In the genomic region with DNA sequence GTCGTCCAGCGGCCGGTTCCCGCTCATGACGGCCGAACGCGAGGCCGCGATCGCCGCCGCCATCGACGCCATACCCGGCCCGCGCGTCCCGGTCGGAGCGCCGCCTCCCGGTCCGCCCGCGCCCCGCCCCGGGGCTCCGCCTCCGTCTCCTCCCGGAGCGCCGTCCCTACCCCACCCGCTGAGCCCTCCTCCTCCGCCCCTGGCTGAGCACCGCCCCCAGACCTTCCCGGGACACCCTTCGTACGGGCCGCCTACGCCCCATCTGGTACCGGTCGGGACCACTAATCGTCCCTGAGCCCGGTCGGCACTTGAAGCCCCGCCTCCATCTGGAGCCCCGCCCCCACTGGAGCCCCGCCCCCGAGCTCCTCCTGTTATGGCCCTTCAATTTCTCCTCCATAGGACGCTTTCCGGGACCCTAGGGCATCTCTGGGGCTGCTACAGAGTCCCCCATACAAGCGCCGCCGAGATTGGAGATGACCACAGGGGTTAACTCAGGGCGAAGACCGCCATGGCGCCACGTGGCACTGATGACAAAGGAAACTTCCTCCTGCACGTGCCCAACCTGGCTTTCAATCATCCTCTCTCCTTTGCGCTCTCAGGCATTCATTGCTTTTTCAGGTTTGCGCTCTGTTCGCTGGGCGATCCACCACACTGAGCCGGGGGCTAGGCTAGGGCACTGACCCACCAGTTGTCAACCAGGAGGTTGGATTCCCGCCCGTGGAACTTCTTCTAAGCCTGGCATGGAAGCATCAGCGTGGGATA, we compare ENCODE assay signal across 8 mouse cellular contexts. TPM values are rescaled to one million over a fixed set of nuclear protein-coding genes. Genes with fewer than 3 reads are reported as not detected.
A peak's percentile ranks its signal among the peaks of the same experiment; 100 is the strongest.
DNase-seq lines count a peak whose midpoint lies in the region; ATAC-seq and TF ChIP-seq lines count a peak whose summit lies in the region.

A gene (minus strand): TSS at position 258 of the 762 bp plus-strand sequence.

- H3ac ChIP-seq in C2C12 (ENCODE audit: control insufficient read depth, insufficient read length, low read depth): peak within 1 kb of the TSS; percentile 82

- 2% methylated on average over 52 of the region's 69 CpGs for WGBS in kidney, embryonic 14.5 days
- WGBS in limb, embryonic 14.5 days: 1% methylated on average over 48 of the region's 69 CpGs
- WGBS in midbrain, embryonic 16.5 days: under 1% methylated on average over 47 of the region's 69 CpGs
- 4% methylated on average over 66 of the region's 69 CpGs for WGBS in spleen, adult 2 months

- TF ChIP-seq POLR2A in embryonic fibroblast, embryonic 13.5 days (IDR thresholded peaks at IDR 0.05; ENCODE audit: low read depth, low read length): peak; percentile 98
- TF ChIP-seq POLR2A in limb, embryonic 14.5 days (IDR thresholded peaks at IDR 0.05; ENCODE audit: borderline replicate concordance, extremely low read depth, insufficient read depth, insufficient read length): peak; percentile 79; the same call in 1 of the 2 replicates
- no peak for TF ChIP-seq POLR2A in spleen, adult 2 months (IDR thresholded peaks at IDR 0.05; ENCODE audit: low read depth, low read length)

- no peaks in the 10 kb centered on the region for H3K9me3 ChIP-seq in kidney, embryonic 14.5 days (ENCODE audit: control insufficient read depth, low read length)
- H3K9me3 ChIP-seq in limb, embryonic 14.5 days (ENCODE audit: control insufficient read depth, low read length): no peaks in the 10 kb centered on the region
- H3K9me3 ChIP-seq in midbrain, embryonic 16.5 days (replicated peaks; ENCODE audit: control insufficient read depth, low read length, poor library complexity, severe bottlenecking): no peaks in the 10 kb centered on the region

- TF ChIP-seq CTCF in C2C12 (IDR thresholded peaks at IDR 0.05; ENCODE audit: control insufficient read depth, insufficient read depth, insufficient read length): no peak
- TF ChIP-seq CTCF in embryonic fibroblast, embryonic 13.5 days (IDR thresholded peaks at IDR 0.05; ENCODE audit: borderline replicate concordance, insufficient read depth, low read length): no peak
- TF ChIP-seq CTCF in spleen, adult 2 months (IDR thresholded peaks at IDR 0.05; ENCODE audit: extremely low read depth, insufficient read depth, insufficient read length, insufficient replicate concordance): no peak

- H3K36me3 ChIP-seq in C2C12 (ENCODE audit: control insufficient read depth, insufficient read depth): peaks cover 6% of the 10 kb centered on the region
- H3K36me3 ChIP-seq in kidney, embryonic 14.5 days (ENCODE audit: control insufficient read depth, insufficient read depth, low read length): no peaks in the 10 kb centered on the region
- H3K36me3 ChIP-seq in limb, embryonic 14.5 days (ENCODE audit: control insufficient read depth, insufficient read depth, low read length): peaks cover 7% of the 10 kb centered on the region; the same call in 1 of the 2 replicates
- H3K36me3 ChIP-seq in midbrain, embryonic 16.5 days (ENCODE audit: control insufficient read depth, insufficient read depth, low read length): no peaks in the 10 kb centered on the region
- H3K36me3 ChIP-seq in spleen, adult 2 months (ENCODE audit: control insufficient read depth, insufficient read depth, low read length): no peaks in the 10 kb centered on the region

- peak; percentile 91 for DNase-seq in brain, adult 2 months (ENCODE audit: low read depth, low spot score)
- DNase-seq in heart, adult 9 months (ENCODE audit: low spot score in 2 of 2): peak; percentile 88
- peak; percentile 88 for DNase-seq in limb, embryonic 14.5 days (ENCODE audit: low spot score)
- DNase-seq in spleen, adult 2 months (ENCODE audit: low read depth in 1 of 2, low spot score in 2 of 2): peak; percentile 39 to 71

- peak within 1 kb of the TSS; percentile 94 for H3K27ac ChIP-seq in embryonic fibroblast, embryonic 13.5 days (ENCODE audit: insufficient read depth, low read length)
- peak within 1 kb of the TSS; percentile 83 for H3K27ac ChIP-seq in kidney, embryonic 14.5 days (ENCODE audit: low read depth, low read length)
- peak within 1 kb of the TSS; percentile 88 for H3K27ac ChIP-seq in limb, embryonic 14.5 days (replicated peaks; ENCODE audit: low read depth, low read length)
- H3K27ac ChIP-seq in midbrain, embryonic 16.5 days (ENCODE audit: low read length): peak within 1 kb of the TSS; percentile 93
- H3K27ac ChIP-seq in spleen, adult 2 months (ENCODE audit: insufficient read depth, low read length): peak within 1 kb of the TSS; percentile 36

- no peaks in the 10 kb centered on the region for H3K27me3 ChIP-seq in C2C12 (ENCODE audit: control insufficient read depth, insufficient read depth, insufficient read length)
- no peaks in the 10 kb centered on the region for H3K27me3 ChIP-seq in kidney, embryonic 14.5 days (ENCODE audit: control insufficient read depth, insufficient read depth, low read length)
- no peaks in the 10 kb centered on the region for H3K27me3 ChIP-seq in limb, embryonic 14.5 days (ENCODE audit: control insufficient read depth, insufficient read depth, low read length)
- H3K27me3 ChIP-seq in midbrain, embryonic 16.5 days (ENCODE audit: control insufficient read depth, insufficient read depth, low read depth, low read length): no peaks in the 10 kb centered on the region
- no peaks in the 10 kb centered on the region; the same call in 1 of the 2 replicates for H3K27me3 ChIP-seq in spleen, adult 2 months (ENCODE audit: control insufficient read depth, insufficient read depth, low read length)

- H3K9ac ChIP-seq in kidney, embryonic 14.5 days (ENCODE audit: low read depth, low read length): peak within 1 kb of the TSS; percentile 90
- H3K9ac ChIP-seq in limb, embryonic 14.5 days (ENCODE audit: low read depth, low read length, severe bottlenecking): peak within 1 kb of the TSS; percentile 89
- H3K9ac ChIP-seq in midbrain, embryonic 16.5 days (ENCODE audit: low read depth, low read length): peak within 1 kb of the TSS; percentile 96

- H3K4me2 ChIP-seq in kidney, embryonic 14.5 days (replicated peaks; ENCODE audit: low read depth, low read length): peak within 1 kb of the TSS; percentile 77
- peak within 1 kb of the TSS; percentile 77 for H3K4me2 ChIP-seq in limb, embryonic 14.5 days (replicated peaks; ENCODE audit: low read depth, low read length, severe bottlenecking)
- peak within 1 kb of the TSS; percentile 78 for H3K4me2 ChIP-seq in midbrain, embryonic 16.5 days (ENCODE audit: low read length)

- peak within 1 kb of the TSS; percentile 65 for H3K4me3 ChIP-seq in C2C12 (ENCODE audit: insufficient read depth, poor library complexity, severe bottlenecking)
- peak within 1 kb of the TSS; percentile 96 for H3K4me3 ChIP-seq in embryonic fibroblast, embryonic 13.5 days (ENCODE audit: insufficient read depth, low read length)
- H3K4me3 ChIP-seq in kidney, embryonic 14.5 days (ENCODE audit: low read length): peak within 1 kb of the TSS; percentile 91
- H3K4me3 ChIP-seq in limb, embryonic 14.5 days (replicated peaks; ENCODE audit: low read length): peak within 1 kb of the TSS; percentile 89
- H3K4me3 ChIP-seq in midbrain, embryonic 16.5 days (ENCODE audit: low read depth, low read length): peak within 1 kb of the TSS; percentile 94
- H3K4me3 ChIP-seq in spleen, adult 2 months (ENCODE audit: extremely low read depth, insufficient read depth, insufficient read length): peak within 1 kb of the TSS; percentile 79

- peaks cover 32% of the 10 kb centered on the region for H3K79me3 ChIP-seq in C2C12 (ENCODE audit: low read depth)

- H3K79me2 ChIP-seq in C2C12 (ENCODE audit: control insufficient read depth, insufficient read depth): peaks cover 44% of the 10 kb centered on the region

- ATAC-seq in kidney, embryonic 14.5 days (ENCODE audit: low FRiP score, low TSS enrichment): peak; percentile 96
- peak; percentile 94 for ATAC-seq in limb, embryonic 14.5 days (ENCODE audit: low FRiP score, low read depth)
- peak; percentile 87 for ATAC-seq in midbrain, embryonic 16.5 days

- peaks cover 14% of the 10 kb centered on the region; the same call in 1 of the 2 replicates for H3K4me1 ChIP-seq in embryonic fibroblast, embryonic 13.5 days (ENCODE audit: control insufficient read depth, insufficient read depth, low read length)
- peaks cover 26% of the 10 kb centered on the region for H3K4me1 ChIP-seq in kidney, embryonic 14.5 days (ENCODE audit: control insufficient read depth, insufficient read depth, low read length)
- peaks cover 34% of the 10 kb centered on the region for H3K4me1 ChIP-seq in limb, embryonic 14.5 days (ENCODE audit: control insufficient read depth, insufficient read depth, low read length)
- peaks cover 33% of the 10 kb centered on the region for H3K4me1 ChIP-seq in midbrain, embryonic 16.5 days (ENCODE audit: control insufficient read depth, insufficient read depth, low read length)
- H3K4me1 ChIP-seq in spleen, adult 2 months (ENCODE audit: control insufficient read depth, insufficient read depth, insufficient read length): no peaks in the 10 kb centered on the region; the same call in 1 of the 2 replicates

TF ChIP-seq in C2C12, 6 proteins besides CTCF, POLR2A, EP300 and RAD21:
- TF ChIP-seq FOSL1 (IDR thresholded peaks at IDR 0.05; ENCODE audit: insufficient read depth, low read length, poor library complexity, severe bottlenecking) (no peak), CEBPB (IDR thresholded peaks at IDR 0.05; ENCODE audit: low read depth) (no peak), MAX (IDR thresholded peaks at IDR 0.05) (no peak), MYOD1 (IDR thresholded peaks at IDR 0.05; ENCODE audit: control insufficient read depth, insufficient read length, low read depth) (no peak), MYOG (IDR thresholded peaks at IDR 0.05; ENCODE audit: control insufficient read depth, extremely low read depth, insufficient read length) (no peak), USF1 (IDR thresholded peaks at IDR 0.05; ENCODE audit: low read depth) (no peak)

RNA-seq across cellular contexts. Expression of the gene that starts here (rescaled TPM):
- 52.1 TPM for polyA plus RNA-seq in C2C12 (2012; fragmentation: generic; extraction: Trizol)
- 161 and 164 TPM in 2 replicates for polyA plus RNA-seq in embryonic fibroblast, embryonic 13.5 days (2011; ENCODE audit: insufficient read length, low read depth, missing spikeins)
- 28.1 and 38.8 TPM in 2 replicates for polyA plus RNA-seq in kidney, embryonic 14.5 days (2014; fragmentation: Nextera tagmentation; extraction: Ambion mirVana)
- 89.4 and 105 TPM in 2 replicates for polyA plus RNA-seq in limb, embryonic 14.5 days (2012; rRNA removed)
- 50.7 and 53.9 TPM in 2 replicates for polyA plus RNA-seq in limb, embryonic 14.5 days (2014; fragmentation: Nextera tagmentation; extraction: Ambion mirVana)
- 20.0 and 24.2 TPM in 2 replicates for polyA plus RNA-seq in midbrain, embryonic 16.5 days (2015; fragmentation: Nextera tagmentation; extraction: Ambion mirVana)
- polyA plus RNA-seq in spleen, adult 2 months (2012; rRNA removed): 31.6 and 40.7 TPM in 2 replicates

Comparison
In these comparisons a context has a peak if more than half of its experiments do, and no peak if none do; other contexts are left out.
1. Peak in every context shown above with its lines: DNase-seq, ATAC-seq, H3K4me3 ChIP-seq and H3K27ac ChIP-seq.
2. H3K27ac ChIP-seq: peak in every context shown above with its lines; median percentile 94 in embryonic fibroblast, embryonic 13.5 days; 93 in midbrain, embryonic 16.5 days; 88 in limb, embryonic 14.5 days; 83 in kidney, embryonic 14.5 days; 36 in spleen, adult 2 months.